Mouse (Mus musculus): ENCODE measurements around the gene Lyl1. TPM values are rescaled to one million over a fixed set of nuclear protein-coding genes. Genes with fewer than 3 reads are reported as not detected.

Lyl1 gene
- total and polyA plus RNA-seq, 2 experiments from 2014 or later = 4.4 to 8.7 TPM

DNA sequence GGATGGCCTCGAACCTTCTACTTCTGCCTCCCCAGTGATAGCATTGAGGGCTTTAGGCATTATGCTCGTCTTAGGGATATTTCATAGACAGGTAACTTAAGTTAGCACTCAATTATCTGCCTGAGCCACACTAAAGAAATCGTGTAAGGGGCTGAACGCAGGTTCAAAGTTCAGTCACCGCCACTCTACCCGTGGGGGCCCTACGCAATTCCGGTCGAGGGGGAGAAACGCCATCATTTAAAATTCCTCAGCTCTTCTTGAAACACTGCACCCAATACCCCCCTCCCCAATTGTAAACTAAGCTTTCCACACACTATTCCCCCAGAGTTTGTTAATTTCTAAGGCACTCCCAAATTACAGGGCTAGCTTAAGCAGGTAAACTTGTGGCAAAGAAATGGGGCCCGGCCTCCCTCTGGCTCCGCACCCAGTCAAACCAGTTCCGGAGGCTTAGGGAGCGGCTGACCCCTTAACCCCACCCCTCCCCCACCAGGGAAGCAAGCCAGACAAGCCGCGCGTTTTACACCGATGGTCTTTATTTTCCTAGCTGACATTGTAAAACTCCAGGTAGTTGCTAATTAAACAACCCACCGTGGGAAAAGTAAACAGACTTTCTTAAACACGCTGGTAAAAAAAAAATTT is 40.3 kb upstream of the Lyl1 start:
- Histone ChIP-seq H3K9me3 (replicated peaks; ENCODE audit: control insufficient read depth, low read length) (no peaks in the 10 kb centered on the region), H3K27ac (ENCODE audit: low read depth) (peak overlapping the region; percentile 93), H3K4me2 (ENCODE audit: low read depth, low read length) (peak overlapping the region; percentile 86), H3K36me3 (replicated peaks; ENCODE audit: control insufficient read depth, insufficient read depth, low read length) (no peaks in the 10 kb centered on the region), H3K4me1 (ENCODE audit: control insufficient read depth, insufficient read depth) (peaks cover 14% of the 10 kb centered on the region), H3K4me3 (ENCODE audit: low read depth, low read length) (peak overlapping the region; percentile 76), H3K27me3 (ENCODE audit: control insufficient read depth, insufficient read depth, low read length) (no peaks in the 10 kb centered on the region), H3K9ac (replicated peaks; ENCODE audit: low read depth, low read length) (peak overlapping the region; percentile 88)
- DNase-seq (ENCODE audit: low spot score) (no peak), ATAC-seq (ENCODE audit: insufficient read depth, low read depth) (no peak)
- TF ChIP-seq CTCF (IDR thresholded peaks at IDR 0.05; ENCODE audit: low read depth) = no peak
- TF ChIP-seq EP300 (IDR thresholded peaks at IDR 0.05; ENCODE audit: low read depth) = no peak
- 7% methylated on average over 20 of the region's 20 CpGs for WGBS

DNA sequence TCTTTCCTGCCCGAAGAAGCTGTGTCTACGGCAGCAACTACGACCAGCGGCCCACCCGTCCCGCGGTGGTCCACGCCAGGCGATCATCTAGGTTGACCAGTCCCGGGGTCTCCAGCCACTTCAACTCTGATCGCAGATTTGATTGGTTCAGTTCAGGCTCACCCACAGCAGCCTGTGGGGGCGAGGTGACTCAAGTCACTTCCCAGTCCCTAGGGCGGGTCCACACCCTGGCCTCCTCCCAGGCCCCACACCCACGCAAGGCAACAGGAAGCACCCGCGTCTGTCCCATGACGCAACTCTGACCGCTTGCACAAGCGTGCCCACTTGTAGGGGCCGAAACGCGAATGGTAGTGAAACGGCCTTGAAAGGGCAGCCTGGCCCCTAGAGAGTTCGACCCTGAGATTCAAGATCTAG is 39.8 kb upstream of the Lyl1 start:
- ATAC-seq (ENCODE audit: insufficient read depth, low read depth) (peak; percentile 39), DNase-seq (ENCODE audit: low spot score) (peak; percentile 87)
- H3K9me3 ChIP-seq (replicated peaks; ENCODE audit: control insufficient read depth, low read length) = no peaks in the 10 kb centered on the region
- peak overlapping the region; percentile 76 for H3K4me3 ChIP-seq (ENCODE audit: low read depth, low read length)
- peak overlapping the region; percentile 93 for H3K27ac ChIP-seq (ENCODE audit: low read depth)
- TF ChIP-seq CTCF (IDR thresholded peaks at IDR 0.05; ENCODE audit: low read depth) = no peak
- TF ChIP-seq EP300 (IDR thresholded peaks at IDR 0.05; ENCODE audit: low read depth) = 0 out of 2 replicates have a peak, but pooled peaks have one; percentile 47
- peaks cover 10% of the 10 kb centered on the region for H3K4me1 ChIP-seq (ENCODE audit: control insufficient read depth, insufficient read depth)
- H3K4me2 ChIP-seq (ENCODE audit: low read depth, low read length) = peak overlapping the region; percentile 86
- no peaks in the 10 kb centered on the region for H3K36me3 ChIP-seq (replicated peaks; ENCODE audit: control insufficient read depth, insufficient read depth, low read length)
- no peaks in the 10 kb centered on the region for H3K27me3 ChIP-seq (ENCODE audit: control insufficient read depth, insufficient read depth, low read length)
- H3K9ac ChIP-seq (replicated peaks; ENCODE audit: low read depth, low read length) = peak overlapping the region; percentile 88
- 2% methylated on average over 24 of the region's 24 CpGs for WGBS

DNA sequence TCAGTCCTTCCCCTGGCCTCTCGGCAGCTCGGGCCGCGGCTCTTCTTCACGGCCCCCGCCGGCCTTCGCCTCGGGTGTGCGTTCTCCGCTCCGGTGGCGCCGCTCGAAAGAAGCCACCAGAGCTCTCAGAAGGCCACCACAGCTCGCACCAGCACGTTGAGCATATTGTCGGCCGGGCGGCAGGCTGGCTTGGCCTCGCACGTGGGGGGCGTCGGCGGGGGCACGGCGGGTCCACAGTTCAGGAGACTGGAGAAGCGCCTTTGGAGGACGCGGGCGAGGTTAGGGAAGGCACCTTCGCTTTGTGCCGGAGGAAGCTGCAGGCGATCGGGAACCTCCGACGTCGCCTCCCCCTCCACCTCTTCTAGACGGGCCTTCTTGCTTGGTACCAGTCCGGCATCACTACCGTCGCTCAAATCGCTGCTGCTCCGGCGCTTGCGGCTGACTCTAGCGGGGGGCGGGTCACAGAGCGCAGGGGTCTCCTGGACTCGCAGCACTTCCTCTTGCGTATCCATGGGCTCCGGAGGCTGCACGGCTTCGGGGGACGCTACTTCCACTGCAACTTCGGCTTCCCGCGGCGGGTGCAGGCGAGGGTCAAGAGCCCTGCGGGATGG is 39.2 kb upstream of the Lyl1 start:
- Histone ChIP-seq H3K9me3 (replicated peaks; ENCODE audit: control insufficient read depth, low read length) (no peaks in the 10 kb centered on the region), H3K27me3 (ENCODE audit: control insufficient read depth, insufficient read depth, low read length) (no peaks in the 10 kb centered on the region), H3K9ac (replicated peaks; ENCODE audit: low read depth, low read length) (peak overlapping the region; percentile 88), H3K36me3 (replicated peaks; ENCODE audit: control insufficient read depth, insufficient read depth, low read length) (no peaks in the 10 kb centered on the region), H3K4me1 (ENCODE audit: control insufficient read depth, insufficient read depth) (peaks cover 10% of the 10 kb centered on the region), H3K27ac (ENCODE audit: low read depth) (peak overlapping the region; percentile 93), H3K4me3 (ENCODE audit: low read depth, low read length) (peak overlapping the region; percentile 76), H3K4me2 (ENCODE audit: low read depth, low read length) (peak overlapping the region; percentile 86)
- peak; percentile 24 for DNase-seq (ENCODE audit: low spot score)
- TF ChIP-seq EP300 (IDR thresholded peaks at IDR 0.05; ENCODE audit: low read depth) (no peak), CTCF (IDR thresholded peaks at IDR 0.05; ENCODE audit: low read depth) (no peak)
- ATAC-seq (ENCODE audit: insufficient read depth, low read depth) = peak; percentile 7
- WGBS = under 1% methylated on average over 56 of the region's 61 CpGs

DNA sequence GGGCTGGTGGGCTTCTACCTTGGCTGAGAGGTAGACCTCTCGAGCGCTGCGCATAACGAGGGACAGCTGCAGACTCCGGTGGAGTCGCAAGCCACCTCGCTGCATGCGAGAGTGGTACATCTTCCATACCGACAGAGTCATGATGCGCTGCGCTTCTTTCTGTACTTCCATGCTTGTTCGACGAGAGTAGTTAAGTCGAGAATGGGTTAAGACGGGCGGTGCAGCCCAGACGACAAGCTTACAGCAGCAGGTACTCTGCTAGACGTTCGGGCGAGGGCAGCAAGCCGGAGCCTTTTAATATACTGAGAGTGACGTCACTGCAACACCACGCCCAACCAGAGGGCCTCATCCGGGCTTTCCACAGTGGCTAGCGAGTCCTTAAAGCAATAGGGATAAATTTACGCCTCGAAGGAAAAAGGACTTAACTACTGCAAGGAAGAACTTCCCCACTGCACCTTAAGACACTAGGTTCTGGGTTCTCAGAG is 38.6 kb upstream of the Lyl1 start, which contains the start of gene Ier2:
TSS of gene Ier2 (minus strand) at position 272 of the 485 bp plus-strand sequence.
- under 1% methylated on average over 27 of the region's 27 CpGs for WGBS
- no peaks in the 10 kb centered on the region for H3K27me3 ChIP-seq (ENCODE audit: control insufficient read depth, insufficient read depth, low read length)
- peak within 1 kb of the TSS; percentile 93 for H3K27ac ChIP-seq (ENCODE audit: low read depth)
- peaks cover 10% of the 10 kb centered on the region for H3K4me1 ChIP-seq (ENCODE audit: control insufficient read depth, insufficient read depth)
- peak within 1 kb of the TSS; percentile 88 for H3K9ac ChIP-seq (replicated peaks; ENCODE audit: low read depth, low read length)
- TF ChIP-seq CTCF (IDR thresholded peaks at IDR 0.05; ENCODE audit: low read depth) (no peak), EP300 (IDR thresholded peaks at IDR 0.05; ENCODE audit: low read depth) (peak; percentile 84; the same call in 1 of the 2 replicates)
- H3K4me2 ChIP-seq (ENCODE audit: low read depth, low read length) = peak within 1 kb of the TSS; percentile 86
- H3K9me3 ChIP-seq (replicated peaks; ENCODE audit: control insufficient read depth, low read length) = no peaks in the 10 kb centered on the region
- DNase-seq (ENCODE audit: low spot score) (peak; percentile 95), ATAC-seq (ENCODE audit: insufficient read depth, low read depth) (peak; percentile 75)
- H3K36me3 ChIP-seq (replicated peaks; ENCODE audit: control insufficient read depth, insufficient read depth, low read length) = no peaks in the 10 kb centered on the region
- peak within 1 kb of the TSS; percentile 76 for H3K4me3 ChIP-seq (ENCODE audit: low read depth, low read length)

DNA sequence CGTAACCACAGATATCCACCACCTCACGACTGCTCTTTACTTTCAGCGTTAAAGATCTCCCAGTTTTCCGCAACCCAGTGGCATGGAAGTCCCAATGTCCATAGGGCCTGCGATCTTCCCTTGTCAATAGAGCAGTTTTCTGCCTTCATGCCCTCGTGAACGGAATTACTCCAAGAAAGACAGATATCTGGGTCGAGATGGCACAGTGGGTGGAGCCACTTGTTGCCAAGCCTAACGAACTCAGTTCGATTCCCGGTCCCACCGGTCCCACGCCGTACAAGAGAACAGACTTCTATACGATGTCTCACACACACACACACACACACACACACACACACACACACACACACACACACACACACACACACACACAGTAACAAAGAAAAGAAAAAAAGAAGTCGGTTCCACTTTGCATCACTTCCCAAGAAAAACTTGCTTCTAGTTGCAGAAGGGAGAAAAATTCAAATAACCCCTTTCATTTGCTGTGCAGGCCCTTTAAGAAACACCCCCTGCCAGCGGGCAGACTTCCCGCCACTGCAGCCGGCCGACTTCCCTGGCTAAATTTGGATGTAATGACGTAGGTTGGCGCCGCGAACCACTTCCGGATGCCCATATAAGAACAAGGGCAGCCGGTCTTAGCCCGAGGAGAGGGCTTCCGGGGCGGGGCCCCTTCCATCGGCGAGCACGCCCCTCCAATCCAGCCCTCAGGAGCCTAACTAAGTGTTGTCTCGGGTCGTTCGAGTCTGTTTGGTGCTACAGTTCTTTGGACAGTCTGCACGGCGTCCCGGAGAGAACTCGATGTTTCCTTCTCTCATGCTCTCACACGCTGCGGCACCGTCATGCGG is 37.6 kb upstream of the Lyl1 start:
- 3% methylated on average over 42 of the region's 43 CpGs for WGBS
- TF ChIP-seq CTCF (IDR thresholded peaks at IDR 0.05; ENCODE audit: low read depth) (no peak), EP300 (IDR thresholded peaks at IDR 0.05; ENCODE audit: low read depth) (no peak)
- H3K27me3 ChIP-seq (ENCODE audit: control insufficient read depth, insufficient read depth, low read length) = no peaks in the 10 kb centered on the region
- peaks cover 10% of the 10 kb centered on the region for H3K4me1 ChIP-seq (ENCODE audit: control insufficient read depth, insufficient read depth)
- ATAC-seq (ENCODE audit: insufficient read depth, low read depth) (peak; percentile 80), DNase-seq (ENCODE audit: low spot score) (peak; percentile 95)
- H3K9ac ChIP-seq (replicated peaks; ENCODE audit: low read depth, low read length) = peak overlapping the region; percentile 88
- H3K27ac ChIP-seq (ENCODE audit: low read depth) = peak overlapping the region; percentile 93
- H3K4me3 ChIP-seq (ENCODE audit: low read depth, low read length) = peak overlapping the region; percentile 76
- H3K4me2 ChIP-seq (ENCODE audit: low read depth, low read length) = peak overlapping the region; percentile 86
- H3K9me3 ChIP-seq (replicated peaks; ENCODE audit: control insufficient read depth, low read length) = no peaks in the 10 kb centered on the region
- H3K36me3 ChIP-seq (replicated peaks; ENCODE audit: control insufficient read depth, insufficient read depth, low read length) = no peaks in the 10 kb centered on the region; the same call in 1 of the 2 replicates
